Mouse (Mus musculus) heart, adult 9 months (tissue): ENCODE measurements around the gene Olfr33.

Source experiments
- DNase-seq, 2 experiments: peaks; one replicate each; pipeline ENCODE4 v3.0.0; 2022; ENCODE audit warnings: low spot score in 2 of 2

Gene Olfr33

DNA sequence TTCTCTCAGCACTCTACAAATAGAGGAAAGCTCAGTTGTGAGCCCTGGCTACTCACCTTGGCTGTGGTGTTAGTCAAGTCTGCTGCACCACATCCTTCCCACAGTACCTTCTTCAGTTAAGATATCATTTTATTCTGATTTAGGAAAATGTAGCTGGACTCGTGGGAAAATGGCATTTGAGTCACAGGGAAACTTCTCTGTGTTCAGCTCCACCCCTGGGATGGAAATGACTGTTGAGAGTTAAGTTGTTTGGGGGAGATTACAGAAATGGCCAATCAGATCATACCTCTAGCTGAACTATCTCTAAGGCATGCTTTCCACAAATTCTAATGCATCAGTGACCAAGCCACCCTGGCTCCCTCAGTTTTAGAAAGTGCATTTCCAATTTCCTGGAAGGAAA, at the start of gene Olfr33:
Gene Olfr33 (minus strand): TSS at position 101 of the 400 bp plus-strand sequence.
- DNase-seq: no peak

DNA sequence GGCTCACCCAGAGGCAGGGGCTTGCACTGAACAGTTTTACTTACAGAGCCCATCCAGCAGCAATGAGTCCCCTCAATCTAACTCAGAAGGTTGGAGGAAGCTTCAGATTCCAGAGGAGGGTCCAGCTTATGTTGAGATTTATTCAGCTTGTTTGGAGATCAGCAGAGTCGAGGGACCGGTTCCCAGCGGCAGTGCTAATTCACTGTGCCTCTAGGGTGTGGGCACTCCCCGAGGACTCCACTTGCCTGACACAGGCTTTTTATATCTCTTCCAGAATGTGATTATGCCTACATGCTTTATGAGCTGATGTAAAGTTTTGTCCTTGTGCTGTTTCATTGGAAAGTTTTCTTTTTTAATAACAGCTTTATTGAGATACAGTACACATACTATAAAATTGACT, 40.4 kb upstream of the Olfr33 start, which contains the start of the genes Olfr560 and Olfr78:
Gene Olfr560 (minus strand): TSS at position 101 of the 400 bp plus-strand sequence.
Gene Olfr78 (minus strand): TSS at position 206 of the 400 bp plus-strand sequence.
- no peak for DNase-seq

DNA sequence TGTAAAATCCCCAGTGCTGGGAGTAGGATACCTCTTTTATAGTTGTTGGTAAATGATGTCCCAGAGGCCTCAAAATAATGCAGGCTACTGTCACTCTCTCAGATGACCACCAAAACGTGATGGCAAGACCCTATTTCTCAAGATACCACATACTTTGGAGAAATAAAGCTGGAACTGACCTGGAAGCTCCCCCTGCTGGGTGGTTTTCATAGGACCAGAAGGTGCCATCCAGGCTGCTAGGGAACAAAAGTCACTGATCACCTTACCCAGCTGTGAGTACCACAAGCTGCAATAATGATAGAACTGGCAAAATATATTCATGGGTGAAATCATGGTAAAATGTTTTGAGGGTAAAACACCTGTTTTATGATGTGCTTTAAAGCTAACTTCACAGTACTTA, 33.2 kb upstream of the Olfr33 start:
- DNase-seq: no peak

DNA sequence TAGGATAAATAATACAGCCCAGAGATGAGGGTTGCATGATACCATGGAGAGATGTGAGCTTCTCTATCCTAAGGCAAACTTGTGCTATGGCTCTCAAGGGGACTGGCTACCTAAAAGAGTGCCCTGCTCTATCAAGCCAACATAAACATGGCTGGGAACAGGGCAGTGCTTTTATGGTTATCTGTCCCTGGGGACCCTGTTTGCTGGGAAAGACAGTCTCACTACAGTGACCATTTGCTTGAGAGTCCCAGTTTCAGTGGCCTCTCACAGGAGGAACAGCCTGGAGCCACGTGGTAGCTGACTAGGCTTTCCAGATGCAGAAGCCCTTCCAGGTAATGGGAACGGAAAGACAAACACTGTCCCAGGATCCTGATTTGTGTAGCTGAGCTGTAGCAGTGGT, 18.8 kb upstream of the Olfr33 start:
- DNase-seq: peak in 1 of 2 experiments; percentile 10

DNA sequence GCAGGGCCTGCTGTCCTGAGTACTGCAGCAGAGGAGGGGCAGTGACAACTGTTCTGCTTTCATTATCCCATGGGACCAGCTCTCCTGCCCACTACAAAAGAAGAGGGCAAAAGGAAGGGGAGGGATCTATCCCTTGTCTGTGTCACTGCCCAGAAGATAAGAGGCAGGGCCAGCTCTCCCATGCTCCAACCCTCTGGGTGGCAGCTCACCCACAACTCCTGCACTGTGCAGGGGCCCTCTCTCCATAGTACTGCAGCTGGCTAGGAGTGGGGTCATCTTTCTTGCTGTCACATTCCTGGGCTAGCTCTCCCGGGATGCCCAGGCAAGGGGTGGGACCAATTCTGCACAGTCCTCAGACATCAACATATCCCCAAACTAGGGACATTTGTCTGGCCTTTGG, 14.9 kb upstream of the Olfr33 start:
- no peak for DNase-seq

DNA sequence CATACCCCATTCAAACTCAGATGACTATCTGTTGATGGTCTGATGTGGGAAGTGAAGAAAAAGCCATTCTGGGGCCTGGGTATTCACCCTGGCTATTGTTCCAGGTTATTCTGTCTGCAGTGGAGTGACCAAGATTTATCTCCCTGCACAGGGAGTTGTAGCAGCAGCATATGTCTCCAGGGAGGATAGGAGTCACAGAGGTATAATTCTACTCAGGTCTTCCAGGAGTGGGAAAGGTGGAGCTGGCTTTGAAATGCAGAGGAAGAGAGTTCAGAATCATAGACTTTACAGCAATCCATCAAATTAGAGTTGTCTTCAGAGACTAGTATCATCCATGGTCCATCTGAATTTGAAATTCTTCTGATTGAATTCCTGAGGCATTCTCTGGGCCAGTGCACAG, 8.5 kb upstream of the Olfr33 start, which contains the start of gene Olfr559:
Gene Olfr559 (minus strand): TSS at position 101 of the 400 bp plus-strand sequence.
- no peak for DNase-seq

DNA sequence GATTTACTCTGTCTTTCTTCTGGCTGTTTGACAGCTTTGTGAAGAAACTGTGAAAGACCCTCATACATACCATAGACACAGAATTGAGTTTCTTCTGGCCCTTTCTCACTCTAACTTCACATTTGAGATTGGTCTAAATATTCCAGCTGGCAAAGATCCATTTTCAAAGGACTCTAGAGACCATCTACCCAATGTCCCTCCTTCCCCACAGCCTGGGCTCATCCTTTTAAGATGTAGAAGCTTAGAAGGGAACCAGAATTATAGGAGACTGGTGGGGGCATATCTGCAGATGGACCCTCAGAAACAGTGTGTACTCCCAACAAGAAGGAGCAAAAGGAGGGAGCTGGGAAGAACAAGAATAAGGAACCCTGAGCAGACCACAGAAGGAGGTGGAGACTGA, 17.0 kb downstream of the Olfr33 start, which contains the start of gene Olfr558:
Gene Olfr558 (plus strand): TSS at position 301 of the 400 bp plus-strand sequence.
- DNase-seq: no peak

DNA sequence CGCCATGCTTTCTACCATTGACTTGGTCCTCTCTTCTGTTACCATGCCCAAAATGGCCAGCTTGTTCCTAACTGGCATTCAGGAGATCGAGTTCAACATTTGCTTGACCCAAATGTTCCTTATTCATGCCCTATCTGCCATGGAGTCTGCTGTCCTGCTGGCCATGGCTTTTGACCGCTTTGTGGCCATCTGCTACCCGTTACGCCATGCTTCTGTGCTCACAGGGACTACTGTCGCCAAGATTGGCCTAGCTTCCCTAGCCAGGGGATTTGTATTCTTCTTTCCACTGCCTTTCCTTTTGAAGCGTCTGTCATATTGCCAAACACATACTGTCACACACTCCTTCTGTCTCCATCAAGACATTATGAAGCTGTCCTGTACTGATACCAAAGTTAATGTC, 20.4 kb downstream of the Olfr33 start:
- DNase-seq: no peak

DNA sequence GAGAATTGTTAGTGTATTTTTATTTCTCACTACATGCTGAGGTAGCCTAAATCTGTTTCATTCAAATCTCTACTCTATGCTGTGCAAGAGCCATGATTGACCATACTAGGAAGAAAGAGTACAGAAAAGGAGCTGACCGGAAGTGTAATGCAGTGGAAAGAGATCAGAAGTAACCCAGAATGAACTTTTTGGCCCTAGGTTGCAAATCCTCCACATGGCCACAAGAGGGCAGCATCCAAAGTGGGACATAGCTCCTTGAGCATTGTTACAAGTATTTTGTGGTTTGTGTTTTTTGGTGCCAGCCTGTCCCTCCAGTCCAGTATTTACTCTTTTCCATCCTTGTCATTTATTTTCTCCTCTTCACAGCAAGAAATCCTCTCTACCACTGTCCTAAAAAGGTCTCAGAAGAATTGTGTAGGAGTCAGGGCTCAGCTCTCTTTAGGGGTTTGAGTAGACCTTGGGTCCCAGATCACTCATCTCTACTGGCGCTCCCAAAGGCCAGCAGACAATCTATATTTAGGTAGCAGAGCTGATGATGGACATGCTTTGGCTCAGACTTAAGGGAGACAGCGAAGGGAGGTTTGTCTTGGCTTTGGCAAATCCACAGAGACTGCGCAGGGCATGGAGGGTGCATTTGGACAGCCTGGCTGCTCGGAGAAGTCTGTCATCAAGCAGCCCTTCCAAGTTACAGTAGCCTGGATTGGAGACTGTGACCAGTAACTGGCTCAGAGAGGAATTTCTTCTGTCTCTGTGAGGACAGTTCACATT, 23.3 kb downstream of the Olfr33 start, which contains the start of gene Olfr557:
Gene Olfr557 (plus strand): TSS at position 553 of the 768 bp plus-strand sequence.
- DNase-seq: peak; percentile 30 to 39

DNA sequence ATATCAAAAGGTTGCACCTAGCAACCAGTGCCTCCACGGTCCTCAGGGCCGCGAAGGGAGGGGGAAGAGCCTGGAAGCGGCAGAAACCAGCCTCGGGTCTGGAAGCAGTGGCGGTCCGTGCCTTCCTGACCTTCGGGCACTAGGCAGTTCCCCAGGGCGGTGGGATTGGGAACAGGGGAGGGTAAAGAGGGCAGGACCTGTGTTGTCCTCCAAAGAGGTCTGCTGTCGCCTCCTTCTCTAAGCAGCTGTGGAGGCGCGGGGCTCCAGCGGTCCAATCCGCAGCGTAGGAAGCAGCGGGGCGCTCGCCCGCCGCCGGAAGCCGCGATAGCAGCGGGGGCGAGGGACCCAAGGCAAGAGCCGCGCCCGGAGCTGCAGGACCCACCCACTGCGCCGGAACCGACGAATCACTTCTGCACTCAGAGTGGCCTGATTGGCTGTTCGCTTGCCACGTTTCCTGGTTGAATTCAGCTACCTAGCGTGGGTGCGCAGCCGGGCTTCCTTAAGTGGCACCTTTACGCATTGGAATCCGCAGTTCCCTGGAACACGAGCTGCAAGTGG, 31.8 kb downstream of the Olfr33 start, which contains the start of gene Trim68:
Gene Trim68 (minus strand): TSS at position 384 of the 558 bp plus-strand sequence.
- DNase-seq: peak; percentile 90 to 93

DNA sequence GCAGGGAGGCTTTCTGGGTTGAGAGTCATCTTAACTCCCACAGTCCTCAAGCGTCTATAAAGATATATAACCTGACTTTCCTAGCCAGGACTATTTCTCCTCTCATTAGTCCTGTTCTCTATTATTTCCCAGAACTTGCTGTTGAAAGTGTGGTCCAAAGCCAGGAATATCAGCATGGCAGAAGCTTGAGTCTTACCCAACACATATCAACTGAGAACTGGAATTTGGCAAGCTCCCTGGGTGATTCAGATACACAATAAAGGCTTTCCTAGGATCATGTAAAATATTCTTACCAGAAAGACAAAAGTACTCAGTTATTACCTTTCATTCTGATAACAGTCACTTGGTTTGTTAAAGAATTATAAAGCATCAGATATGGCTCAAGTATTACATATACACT, 37.0 kb downstream of the Olfr33 start:
- no peak for DNase-seq

DNA sequence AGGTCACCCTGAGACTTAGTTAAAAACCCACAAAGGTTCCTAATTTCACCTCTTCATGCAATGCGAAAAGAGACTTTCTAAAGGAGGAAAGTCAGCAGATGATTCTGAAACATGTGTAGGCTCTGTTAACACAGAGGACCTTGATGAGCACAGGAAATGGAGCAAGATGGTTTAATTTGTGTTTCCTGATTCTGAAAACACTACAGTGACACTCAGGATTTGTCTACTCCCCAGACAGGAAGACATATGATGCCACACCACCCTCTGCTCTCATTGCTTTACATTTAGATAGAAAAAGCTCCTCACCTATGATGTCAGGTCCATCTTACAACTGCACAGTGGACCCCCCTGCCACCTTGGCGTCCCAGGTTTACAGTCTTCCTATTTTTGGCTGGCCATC, 42.6 kb downstream of the Olfr33 start:
- no peak for DNase-seq

DNA sequence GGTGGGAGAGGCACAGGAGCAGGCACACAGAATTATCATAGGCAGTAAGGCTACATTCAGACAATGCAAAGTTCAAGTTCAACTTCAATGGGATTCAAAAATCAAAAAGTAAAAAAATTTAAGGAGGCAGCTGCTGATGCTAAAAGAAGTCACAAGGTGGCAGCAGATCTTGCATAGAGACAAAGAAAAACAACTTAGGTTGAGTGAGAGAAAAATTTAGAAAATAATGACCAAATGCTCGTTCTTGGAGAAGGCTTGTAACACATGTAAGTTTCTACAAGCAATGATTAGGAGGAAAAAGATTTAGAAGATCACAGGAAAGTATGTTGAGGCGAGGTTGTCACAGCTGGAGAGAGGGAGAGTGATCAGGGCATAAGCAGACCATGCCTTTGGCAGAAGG, 53.5 kb downstream of the Olfr33 start:
- DNase-seq: no peak

DNA sequence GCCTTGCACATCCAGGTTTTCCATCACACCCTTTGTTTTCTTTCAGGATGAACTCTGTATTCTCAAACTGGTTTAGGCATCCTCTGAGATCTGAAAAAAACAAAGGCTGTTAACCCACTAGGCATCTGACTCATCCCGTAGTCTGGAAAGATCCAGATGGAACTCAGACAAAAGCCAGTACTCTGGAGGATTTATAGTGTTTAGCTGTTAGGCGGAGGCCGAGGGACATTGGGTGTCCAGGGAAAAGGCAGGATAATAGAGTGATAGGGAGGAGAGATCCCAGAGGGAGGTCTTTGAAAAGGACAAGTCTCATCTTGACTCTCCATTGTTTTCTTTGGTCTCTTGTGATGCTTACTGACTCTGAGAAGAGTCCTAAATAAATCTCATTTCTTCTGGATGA, 54.3 kb downstream of the Olfr33 start, which contains the start of gene Olfr556:
Gene Olfr556 (plus strand): TSS at position 301 of the 400 bp plus-strand sequence.
- no peak for DNase-seq
